Mouse (Mus musculus): ENCODE results near the gene Tbc1d23. TPM values are rescaled to one million over a fixed set of nuclear protein-coding genes. Genes with fewer than 3 reads are reported as not detected.

Tbc1d23 gene
- total RNA-seq, 2 experiments from 2014 or later: 23.9 to 26.2 TPM

GRCm38 (mm10) chr16:57120913-57121815 lies 110.1 kb downstream of the Tbc1d23 start, which contains the start of gene Tomm70a:
Gene Tomm70a (plus strand): TSS chr16:57121703.
- DNase-seq (ENCODE audit: low spot score): peak; percentile 91
- intact Hi-C loops (cut with DNase I): loop anchor here (5.0 kb wide), 1 partner anchor 404 kb away; the partner anchor contains the start of gene Tfg

Other genes with a start within 250 kb of the Tbc1d23 start
- not detected for gene Tmem45a2, start 160.1 kb downstream of the Tbc1d23 start, total RNA-seq (2021)
- 10 to 100 TPM; 44.9 to 45.3 TPM for gene Tomm70a, start 109.8 kb downstream of the Tbc1d23 start, total RNA-seq (2021)
- 10 to 100 TPM; 31.8 to 31.9 TPM for gene Nit2, start 64.2 kb downstream of the Tbc1d23 start, total RNA-seq (2021)
- not detected for gene Tmem30c, start 61.4 kb upstream of the Tbc1d23 start, total RNA-seq (2021)
- gene Filip1l, start 121.6 kb upstream of the Tbc1d23 start, total RNA-seq (2021): 10 to 100 TPM; 32.9 to 40.7 TPM

Data from heart, postnatal 25 days (tissue).